Mouse (Mus musculus): ENCODE measurements at regions not wholly inside any gene's neighbourhood (a gene's known extent, or its start where the extent isn't known, plus 50 kb on each side); places are given as distances from the start of the nearest gene placed in this dataset.

GRCm38 (mm10) chr6:70714239-70714638 is 77.8 kb downstream of the Rpia start:
- H3K27ac ChIP-seq (ENCODE audit: control insufficient read depth, insufficient read depth, low read depth, low read length, poor library complexity), result no peak overlapping the region
- TF ChIP-seq CTCF (IDR thresholded peaks at IDR 0.05; ENCODE audit: control insufficient read depth, insufficient read depth, low read length) (peak; percentile 50), POLR2A (IDR thresholded peaks at IDR 0.05; ENCODE audit: borderline replicate concordance, control insufficient read depth, low read depth, low read length) (no peak)
- 4% methylated on average over 6 of the region's 6 CpGs for WGBS
- no peaks in the 10 kb centered on the region; the same call in 1 of the 2 replicates for H3K4me1 ChIP-seq (ENCODE audit: control insufficient read depth, insufficient read depth, low read length)
- H3K4me3 ChIP-seq (replicated peaks; ENCODE audit: control insufficient read depth, low read depth, low read length), result no peak overlapping the region

- no peak overlapping the region for H3K27ac ChIP-seq (ENCODE audit: control insufficient read depth, insufficient read depth, low read depth, low read length, poor library complexity)
- WGBS, result 72% methylated on average over 6 of the region's 6 CpGs
- H3K4me3 ChIP-seq (replicated peaks; ENCODE audit: control insufficient read depth, low read depth, low read length), result no peak overlapping the region
- no peaks in the 10 kb centered on the region; the same call in 1 of the 2 replicates for H3K4me1 ChIP-seq (ENCODE audit: control insufficient read depth, insufficient read depth, low read length)
- TF ChIP-seq POLR2A (IDR thresholded peaks at IDR 0.05; ENCODE audit: borderline replicate concordance, control insufficient read depth, low read depth, low read length) (no peak), CTCF (IDR thresholded peaks at IDR 0.05; ENCODE audit: control insufficient read depth, insufficient read depth, low read length) (no peak)
These were observed 78.4 kb downstream of the Rpia start for GRCm38 (mm10) chr6:70713665-70714064.

- WGBS, result 33% methylated on average over 7 of the region's 7 CpGs
- H3K27ac ChIP-seq (ENCODE audit: control insufficient read depth, insufficient read depth, low read depth, low read length, poor library complexity), result no peak overlapping the region
- no peak overlapping the region for H3K4me3 ChIP-seq (replicated peaks; ENCODE audit: control insufficient read depth, low read depth, low read length)
- no peaks in the 10 kb centered on the region; the same call in 1 of the 2 replicates for H3K4me1 ChIP-seq (ENCODE audit: control insufficient read depth, insufficient read depth, low read length)
- no peak for TF ChIP-seq CTCF (IDR thresholded peaks at IDR 0.05; ENCODE audit: control insufficient read depth, insufficient read depth, low read length)
- no peak for TF ChIP-seq POLR2A (IDR thresholded peaks at IDR 0.05; ENCODE audit: borderline replicate concordance, control insufficient read depth, low read depth, low read length)
These were observed 78.9 kb downstream of the Rpia start for GRCm38 (mm10) chr6:70713118-70713517.

- WGBS, result 11% methylated on average over 7 of the region's 7 CpGs
- no peak for TF ChIP-seq POLR2A (IDR thresholded peaks at IDR 0.05; ENCODE audit: borderline replicate concordance, control insufficient read depth, low read depth, low read length)
- peak; percentile 60 for TF ChIP-seq CTCF (IDR thresholded peaks at IDR 0.05; ENCODE audit: control insufficient read depth, insufficient read depth, low read length)
- Histone ChIP-seq H3K27ac (ENCODE audit: control insufficient read depth, insufficient read depth, low read depth, low read length, poor library complexity) (no peak overlapping the region), H3K4me1 (ENCODE audit: control insufficient read depth, insufficient read depth, low read length) (no peaks in the 10 kb centered on the region), H3K4me3 (replicated peaks; ENCODE audit: control insufficient read depth, low read depth, low read length) (no peak overlapping the region)
These were observed 82.5 kb downstream of the Rpia start for GRCm38 (mm10) chr6:70709338-70710055.

GRCm38 (mm10) chr6:70695596-70695995 is 96.4 kb downstream of the Rpia start:
- TF ChIP-seq POLR2A (IDR thresholded peaks at IDR 0.05; ENCODE audit: borderline replicate concordance, control insufficient read depth, low read depth, low read length) (no peak), CTCF (IDR thresholded peaks at IDR 0.05; ENCODE audit: control insufficient read depth, insufficient read depth, low read length) (no peak)
- WGBS, result 90% methylated on average over 26 of the region's 26 CpGs
- no peak overlapping the region for H3K4me3 ChIP-seq (replicated peaks; ENCODE audit: control insufficient read depth, low read depth, low read length)
- no peak overlapping the region for H3K27ac ChIP-seq (ENCODE audit: control insufficient read depth, insufficient read depth, low read depth, low read length, poor library complexity)
- no peaks in the 10 kb centered on the region for H3K4me1 ChIP-seq (ENCODE audit: control insufficient read depth, insufficient read depth, low read length)

Measured in bone marrow, adult 2 months (tissue).